Mouse (Mus musculus) right cerebral cortex, adult 2 months (tissue): ENCODE data around the gene Aff3.

Experiments
- DNase-seq, 2 experiments: peaks; one replicate each; pipeline ENCODE4 v3.0.0; 2021 to 2022; ENCODE audit warnings: low spot score in 2 of 2

Gene Aff3

GRCm38 (mm10) chr1:38545282-38545945 lies 119.3 kb downstream of the Aff3 start:
- peak; percentile 40 to 53 for DNase-seq

GRCm38 (mm10) chr1:38544501-38544900 lies 120.3 kb downstream of the Aff3 start:
- DNase-seq = no peak

GRCm38 (mm10) chr1:38541536-38541935 lies 123.2 kb downstream of the Aff3 start:
- DNase-seq = no peak

GRCm38 (mm10) chr1:38536929-38537540 lies 127.7 kb downstream of the Aff3 start:
- no peak for DNase-seq

GRCm38 (mm10) chr1:38532581-38532980 lies 132.2 kb downstream of the Aff3 start:
- DNase-seq = no peak

- DNase-seq = no peak
Observed at GRCm38 (mm10) chr1:38528607-38529006, 136.1 kb downstream of the Aff3 start.

GRCm38 (mm10) chr1:38526568-38526967 lies 138.2 kb downstream of the Aff3 start:
- no peak for DNase-seq

GRCm38 (mm10) chr1:38521651-38522050 lies 143.1 kb downstream of the Aff3 start:
- no peak for DNase-seq

- DNase-seq = no peak
Observed at GRCm38 (mm10) chr1:38516225-38516624, 148.5 kb downstream of the Aff3 start.

- no peak for DNase-seq
Observed at GRCm38 (mm10) chr1:38514634-38515011, 150.1 kb downstream of the Aff3 start.

GRCm38 (mm10) chr1:38513970-38514633 lies 150.7 kb downstream of the Aff3 start:
- no peak for DNase-seq

- peak in 1 of 2 experiments; percentile 36 for DNase-seq
Observed at GRCm38 (mm10) chr1:38512258-38513081, 152.3 kb downstream of the Aff3 start.

- DNase-seq = no peak
Observed at GRCm38 (mm10) chr1:38511076-38511475, 153.7 kb downstream of the Aff3 start.

- DNase-seq = no peak
Observed at GRCm38 (mm10) chr1:38509301-38509700, 155.5 kb downstream of the Aff3 start.

- no peak for DNase-seq
Observed at GRCm38 (mm10) chr1:38507636-38508179, 157.0 kb downstream of the Aff3 start.

- no peak for DNase-seq
Observed at GRCm38 (mm10) chr1:38506396-38506795, 158.4 kb downstream of the Aff3 start.

GRCm38 (mm10) chr1:38503431-38504089 lies 161.2 kb downstream of the Aff3 start:
- no peak for DNase-seq

- DNase-seq = no peak
Observed at GRCm38 (mm10) chr1:38502797-38503196, 162.0 kb downstream of the Aff3 start.

- no peak for DNase-seq
Observed at GRCm38 (mm10) chr1:38501231-38501630, 163.5 kb downstream of the Aff3 start.

- DNase-seq = no peak
Observed at GRCm38 (mm10) chr1:38499500-38499899, 165.3 kb downstream of the Aff3 start.

GRCm38 (mm10) chr1:38497576-38497975 lies 167.2 kb downstream of the Aff3 start:
- no peak for DNase-seq
